Mouse (Mus musculus): ENCODE results near the gene A730061H03Rik.
A peak's percentile ranks its signal among the peaks of the same experiment; 100 is the strongest.

DNA sequence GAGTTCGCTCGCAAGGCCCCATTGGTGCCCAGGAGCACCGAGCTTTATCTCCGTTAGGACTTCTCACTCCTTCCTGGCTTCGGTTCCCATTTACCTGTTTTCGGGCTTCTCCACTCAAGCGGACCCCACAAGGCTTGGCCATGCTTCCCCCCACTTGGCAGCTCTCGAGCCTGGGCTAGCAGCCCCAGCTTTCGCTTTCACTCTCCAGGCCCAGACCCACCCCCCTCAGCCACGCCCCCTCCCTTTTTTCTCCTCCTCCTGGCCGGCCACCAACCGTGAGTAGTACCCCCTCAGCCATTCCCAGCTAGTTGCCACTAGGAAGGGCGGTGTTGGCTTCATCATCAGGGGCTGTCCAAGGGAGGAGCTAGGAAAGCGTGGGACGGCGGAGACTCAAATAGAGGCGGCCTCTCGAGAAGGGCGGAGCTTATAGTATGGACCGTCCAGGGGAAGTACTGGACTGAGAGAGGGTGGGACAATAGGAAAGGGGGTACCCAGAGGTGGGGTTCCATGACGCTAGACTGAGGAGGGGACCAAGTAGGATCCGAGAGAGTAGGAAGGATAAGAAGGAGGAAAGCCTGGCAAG lies 30.6 kb upstream of the A730061H03Rik start, which contains the start of gene Psme2:
- TF ChIP-seq POLR2A (IDR thresholded peaks at IDR 0.05; ENCODE audit: low read depth, low read length) (peak; percentile 83), CTCF (IDR thresholded peaks at IDR 0.05; ENCODE audit: borderline replicate concordance, insufficient read depth, low read length) (no peak)

All from embryonic fibroblast, embryonic 13.5 days (primary cell).